Mouse (Mus musculus) intestine, embryonic 16.5 days (tissue): ENCODE measurements at regions not wholly inside any gene's neighbourhood (a gene's known extent, or its start where the extent isn't known, plus 50 kb on each side); places are given as distances from the start of the nearest gene placed in this dataset.

Experiments
- ATAC-seq: fragments of 200-750 bp; cut with Nextera tagmentation; 2 replicates; pipeline ENCODE4 v1.8.0; 2017; ENCODE audit warnings: moderate TSS enrichment, moderate library complexity
- H3K27ac ChIP-seq: fragments of 300-500 bp; sonication (generic); 2 replicates; pipeline ENCODE4 v1.5.1; 2014; ENCODE audit warnings: mild to moderate bottlenecking, low read length
- H3K27me3 ChIP-seq: fragments of 300-500 bp; sonication (generic); replicated peaks from 2 replicates; pipeline ENCODE4 v1.6.1; 2014; ENCODE audit warnings: low read length, control low read depth, mixed read lengths; ENCODE audit not compliant: control insufficient read depth, insufficient read depth
- H3K36me3 ChIP-seq: fragments of 300-500 bp; sonication (generic); 2 replicates; pipeline ENCODE4 v1.6.1; 2014; ENCODE audit warnings: low read length, control low read depth; ENCODE audit not compliant: control insufficient read depth, insufficient read depth
- H3K4me1 ChIP-seq: fragments of 300-500 bp; sonication (generic); 2 replicates; pipeline ENCODE4 v1.6.1; 2014; ENCODE audit warnings: low read length, control low read depth, mixed read lengths; ENCODE audit not compliant: control insufficient read depth, insufficient read depth
- H3K4me2 ChIP-seq: fragments of 300-500 bp; sonication (generic); 2 replicates; pipeline ENCODE4 v1.6.1; 2014; ENCODE audit warnings: low read depth, low read length, control low read depth
- H3K4me3 ChIP-seq: fragments of 300-500 bp; sonication (generic); 2 replicates; pipeline ENCODE4 v1.5.1; 2014; ENCODE audit warnings: mild to moderate bottlenecking, low read length
- H3K9ac ChIP-seq: fragments of 300-500 bp; sonication (generic); 2 replicates; pipeline ENCODE4 v1.6.1; 2014; ENCODE audit warnings: low read depth, low read length
- H3K9me3 ChIP-seq: fragments of 300-500 bp; sonication (generic); 2 replicates; pipeline ENCODE4 v1.6.1; 2016; ENCODE audit warnings: low read length, control low read depth; ENCODE audit not compliant: control insufficient read depth
- WGBS: fragments of 180-500 bp; shearing (Covaris S2); extraction: QIAGEN DNeasy Blood & Tissue Kit; methylation state at CpG from one replicate; pipeline ENCODE4 v1.1.7; 2014; 5-methylcytosine and 5-hydroxymethylcytosine counted together

DNA sequence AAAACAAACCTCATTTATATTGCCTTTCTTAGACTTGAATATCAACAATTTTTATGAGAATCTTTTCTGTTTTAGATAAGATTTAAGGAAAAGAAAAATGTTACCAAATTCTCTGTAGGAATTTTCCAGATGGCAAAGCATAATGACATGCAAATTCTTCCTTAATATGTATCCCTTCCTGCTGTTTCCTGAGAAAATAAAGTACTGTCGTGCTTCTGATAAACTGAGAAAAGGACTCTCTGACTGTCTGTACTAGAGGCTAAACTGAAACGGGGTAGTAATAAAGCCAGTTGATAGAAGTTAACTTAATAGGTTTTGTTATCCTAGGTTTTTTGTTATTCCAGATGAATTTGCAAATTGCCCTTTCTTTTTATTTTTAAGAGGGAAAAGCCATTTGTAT is 1208.4 kb upstream of the Cited2 start:
- 72% methylated on average over 2 of the region's 2 CpGs for WGBS
- no peak for ATAC-seq
- no peak overlapping the region for H3K27ac ChIP-seq
- H3K36me3 ChIP-seq, result no peaks in the 10 kb centered on the region
- no peak overlapping the region for H3K4me3 ChIP-seq
- H3K4me2 ChIP-seq, result no peak overlapping the region
- H3K27me3 ChIP-seq, result no peaks in the 10 kb centered on the region
- no peaks in the 10 kb centered on the region for H3K9me3 ChIP-seq
- no peak overlapping the region for H3K9ac ChIP-seq
- H3K4me1 ChIP-seq, result no peaks in the 10 kb centered on the region

DNA sequence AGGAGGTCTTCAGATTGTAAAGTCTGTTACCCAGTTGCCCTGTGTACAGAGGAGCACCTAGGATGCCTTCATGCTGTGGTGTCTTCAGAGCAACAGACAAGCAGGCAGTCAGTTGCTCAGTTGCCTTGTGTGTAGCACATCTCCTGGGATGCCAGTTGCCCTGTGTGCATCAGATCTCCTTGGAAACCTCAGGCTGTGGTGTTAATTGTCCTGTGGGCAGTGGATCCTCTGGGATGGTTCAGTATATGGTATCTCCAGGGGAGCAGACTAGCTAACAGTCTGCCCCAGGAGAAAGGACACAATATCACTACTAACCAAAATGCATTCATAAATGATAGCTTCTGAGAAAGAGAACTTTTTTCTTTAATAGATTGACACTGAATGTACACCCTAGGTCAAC is 1201.1 kb upstream of the Cited2 start:
- no peak overlapping the region for H3K9ac ChIP-seq
- no peaks in the 10 kb centered on the region for H3K27me3 ChIP-seq
- H3K9me3 ChIP-seq, result no peaks in the 10 kb centered on the region
- no peak overlapping the region for H3K4me2 ChIP-seq
- H3K36me3 ChIP-seq, result no peaks in the 10 kb centered on the region
- H3K4me1 ChIP-seq, result no peaks in the 10 kb centered on the region
- ATAC-seq, result no peak
- H3K4me3 ChIP-seq, result no peak overlapping the region
- no peak overlapping the region for H3K27ac ChIP-seq

DNA sequence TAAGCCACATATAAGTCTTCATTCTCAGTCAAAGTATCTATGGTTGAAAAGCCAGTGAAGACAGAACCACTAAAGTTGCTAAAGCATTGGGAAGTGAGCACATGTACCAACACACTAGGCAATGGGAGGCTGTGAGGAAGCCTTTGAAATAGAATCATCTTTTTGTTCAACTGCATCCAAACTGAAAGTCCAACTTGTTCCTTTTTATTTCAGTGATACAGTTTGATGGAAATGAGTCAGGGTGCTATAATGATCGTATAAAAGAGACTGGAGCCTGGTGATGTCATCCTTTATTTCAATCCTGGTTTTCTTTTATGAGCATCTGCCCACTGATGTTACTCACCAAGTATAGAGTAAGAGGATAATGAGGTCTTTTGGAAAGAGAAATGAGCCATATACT is 1198.9 kb upstream of the Cited2 start:
- H3K4me1 ChIP-seq, result no peaks in the 10 kb centered on the region
- H3K4me2 ChIP-seq, result no peak overlapping the region
- H3K36me3 ChIP-seq, result no peaks in the 10 kb centered on the region
- H3K27me3 ChIP-seq, result no peaks in the 10 kb centered on the region
- no peak overlapping the region for H3K4me3 ChIP-seq
- WGBS, result 80% methylated on average over 1 of the region's 1 CpGs
- H3K9ac ChIP-seq, result no peak overlapping the region
- no peak overlapping the region for H3K27ac ChIP-seq
- H3K9me3 ChIP-seq, result no peaks in the 10 kb centered on the region
- no peak for ATAC-seq

DNA sequence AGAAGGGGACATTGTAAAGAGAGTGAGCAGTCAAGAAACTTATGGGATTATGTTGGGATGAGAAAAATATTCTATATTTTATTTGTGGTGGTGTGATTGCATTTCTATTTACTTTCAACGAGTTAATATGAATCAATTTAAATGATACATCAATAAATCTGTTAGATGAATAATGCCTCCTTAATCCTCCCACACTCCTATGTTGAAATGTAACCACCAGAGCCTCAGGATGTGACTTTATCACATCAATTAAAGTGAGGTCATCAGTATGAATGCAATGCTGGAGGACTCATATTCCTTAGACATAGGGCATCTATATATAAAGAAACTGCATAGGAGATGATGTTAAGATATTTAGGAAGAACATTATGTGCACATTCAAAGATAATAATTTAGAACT is 1195.3 kb upstream of the Cited2 start:
- no peaks in the 10 kb centered on the region for H3K27me3 ChIP-seq
- no peak overlapping the region for H3K4me2 ChIP-seq
- H3K36me3 ChIP-seq, result no peaks in the 10 kb centered on the region
- no peaks in the 10 kb centered on the region for H3K9me3 ChIP-seq
- no peak overlapping the region for H3K27ac ChIP-seq
- H3K9ac ChIP-seq, result no peak overlapping the region
- no peaks in the 10 kb centered on the region for H3K4me1 ChIP-seq
- 62% methylated on average over 1 of the region's 1 CpGs for WGBS
- no peak overlapping the region for H3K4me3 ChIP-seq
- ATAC-seq, result no peak

DNA sequence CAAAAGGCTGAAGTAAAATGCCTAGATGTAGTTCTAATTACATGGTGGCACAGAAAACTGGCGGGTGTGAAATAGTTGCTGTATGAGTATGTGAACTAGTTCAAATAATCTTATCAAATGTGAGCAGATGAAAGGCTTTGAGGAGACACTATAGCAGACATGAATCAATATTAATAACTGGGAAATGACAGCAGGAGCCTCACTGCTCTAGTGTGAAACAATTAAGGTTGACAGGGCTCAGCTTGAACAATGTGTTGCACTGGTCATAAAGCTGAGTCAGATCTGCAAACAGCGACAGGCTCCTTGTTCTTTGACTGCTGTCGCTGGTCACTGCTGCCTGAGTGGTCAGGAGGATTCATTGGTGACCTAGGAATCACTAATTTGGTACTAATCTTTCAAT is 1185.4 kb upstream of the Cited2 start:
- no peaks in the 10 kb centered on the region for H3K9me3 ChIP-seq
- H3K4me1 ChIP-seq, result no peaks in the 10 kb centered on the region
- no peak overlapping the region for H3K27ac ChIP-seq
- H3K36me3 ChIP-seq, result no peaks in the 10 kb centered on the region
- no peak overlapping the region for H3K4me2 ChIP-seq
- H3K9ac ChIP-seq, result no peak overlapping the region
- H3K4me3 ChIP-seq, result no peak overlapping the region
- 31% methylated on average over 3 of the region's 3 CpGs for WGBS
- no peaks in the 10 kb centered on the region for H3K27me3 ChIP-seq
- peak; percentile 38; the same call in 1 of the 2 replicates for ATAC-seq

DNA sequence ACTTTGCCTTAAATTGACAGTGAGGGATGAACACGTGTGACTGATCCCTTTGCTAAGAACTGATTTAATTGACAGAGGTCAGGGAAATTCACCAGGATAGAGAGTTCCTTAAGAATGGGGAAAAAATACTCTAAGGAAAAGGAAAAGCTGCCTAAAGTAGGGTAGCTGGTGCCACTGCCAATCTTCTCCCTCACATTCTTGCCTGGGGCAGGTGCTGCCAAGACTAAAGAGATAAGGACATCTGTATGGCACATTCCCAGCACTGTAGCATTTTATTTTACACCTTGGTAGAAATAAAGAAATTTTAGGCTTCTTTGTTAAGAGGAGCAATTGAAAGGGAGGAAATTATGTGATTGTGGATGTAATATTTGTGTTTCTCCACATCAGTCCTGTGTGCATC is 1184.6 kb upstream of the Cited2 start:
- Histone ChIP-seq H3K4me3 (no peak overlapping the region), H3K27me3 (no peaks in the 10 kb centered on the region), H3K4me2 (no peak overlapping the region), H3K27ac (no peak overlapping the region), H3K36me3 (no peaks in the 10 kb centered on the region), H3K9ac (no peak overlapping the region), H3K4me1 (no peaks in the 10 kb centered on the region), H3K9me3 (no peaks in the 10 kb centered on the region)
- ATAC-seq, result no peak
- 36% methylated on average over 1 of the region's 1 CpGs for WGBS

DNA sequence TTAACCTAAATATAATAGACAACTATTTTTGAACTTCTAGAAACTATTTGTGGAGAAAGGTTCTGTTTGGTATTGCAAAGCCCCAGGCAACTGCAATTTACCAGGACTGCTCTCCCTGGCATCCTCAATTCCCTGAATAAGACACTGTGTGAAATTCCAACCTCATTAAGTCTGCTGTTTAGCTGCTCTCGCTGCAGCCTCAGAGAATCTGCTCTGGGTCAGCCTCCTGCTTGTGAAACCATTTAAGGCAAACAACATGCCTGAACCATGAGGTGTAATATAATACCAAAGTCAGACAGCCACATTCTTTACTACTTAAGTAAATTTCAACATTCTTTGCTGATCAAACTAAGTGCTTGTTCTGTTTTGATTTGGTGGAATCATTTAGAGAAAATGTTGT is 1177.6 kb upstream of the Cited2 start:
- Histone ChIP-seq H3K9ac (no peak overlapping the region), H3K27ac (0 out of 2 replicates have a peak overlapping the region, but pooled peaks have one; percentile 16), H3K27me3 (no peaks in the 10 kb centered on the region), H3K4me3 (no peak overlapping the region), H3K4me2 (no peak overlapping the region), H3K4me1 (no peaks in the 10 kb centered on the region), H3K36me3 (no peaks in the 10 kb centered on the region), H3K9me3 (no peaks in the 10 kb centered on the region)
- ATAC-seq, result peak; percentile 77
- WGBS, result 3% methylated on average over 1 of the region's 1 CpGs

DNA sequence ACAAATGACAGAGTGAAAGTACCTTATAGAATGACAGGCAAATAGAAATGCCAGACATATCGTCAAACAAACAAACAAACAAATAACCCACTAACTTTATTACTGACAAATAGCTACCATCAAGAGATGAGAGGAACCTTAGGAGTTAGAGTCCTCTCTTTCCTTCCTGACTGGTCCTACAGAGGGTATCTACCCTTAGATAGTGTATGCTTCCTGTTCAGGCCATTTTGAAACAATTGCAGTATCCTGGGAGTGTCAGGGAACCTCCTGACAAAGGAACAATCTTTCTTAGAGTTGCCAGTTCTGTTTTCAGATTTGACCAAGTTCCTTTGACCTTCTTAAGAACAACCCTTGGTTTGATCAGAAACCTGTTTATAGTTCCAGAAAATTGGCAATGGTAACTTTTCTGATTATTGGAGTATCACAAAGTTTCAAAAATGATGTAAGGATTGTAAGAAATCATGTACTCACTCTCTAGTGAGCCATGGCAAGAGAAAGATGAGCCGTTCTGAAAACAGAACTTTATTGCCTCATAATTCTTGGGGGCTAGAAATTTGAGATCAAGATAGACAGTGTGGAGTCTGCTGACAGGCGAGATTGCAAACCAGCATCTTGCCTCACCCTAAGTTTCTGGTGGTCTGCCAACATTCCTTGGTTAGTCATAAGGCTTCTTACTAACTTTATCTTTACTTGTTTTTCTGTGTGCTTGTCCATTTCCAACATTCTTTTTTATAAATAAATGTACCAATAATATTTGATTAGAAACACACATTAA is 1170.0 kb upstream of the Cited2 start:
- 68% methylated on average over 3 of the region's 3 CpGs for WGBS
- Histone ChIP-seq H3K36me3 (no peaks in the 10 kb centered on the region), H3K27ac (no peak overlapping the region), H3K27me3 (no peaks in the 10 kb centered on the region), H3K4me2 (no peak overlapping the region), H3K9ac (no peak overlapping the region), H3K9me3 (no peaks in the 10 kb centered on the region), H3K4me1 (no peaks in the 10 kb centered on the region), H3K4me3 (no peak overlapping the region)
- no peak for ATAC-seq

DNA sequence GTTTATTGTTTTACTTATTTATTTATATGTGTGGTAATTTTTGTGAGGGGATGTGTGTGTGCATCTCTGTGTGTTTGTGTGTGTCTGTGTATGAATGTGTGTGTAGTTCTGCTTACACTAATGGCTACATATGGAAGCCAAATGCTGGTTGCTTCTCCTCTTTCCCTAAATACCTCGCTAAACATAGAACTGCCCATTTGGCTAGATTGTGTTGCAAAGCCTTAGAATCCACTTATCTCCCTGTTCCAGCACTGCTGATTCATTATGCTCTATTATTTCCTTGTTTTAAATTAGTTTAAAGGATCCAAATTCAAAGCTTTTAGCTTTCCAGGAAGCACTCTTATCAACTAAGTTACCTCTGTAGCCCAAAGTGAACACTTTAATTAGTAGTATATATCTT is 1148.5 kb upstream of the Cited2 start:
- Histone ChIP-seq H3K9ac (no peak overlapping the region), H3K27ac (no peak overlapping the region), H3K36me3 (no peaks in the 10 kb centered on the region), H3K4me2 (no peak overlapping the region), H3K27me3 (no peaks in the 10 kb centered on the region), H3K9me3 (no peaks in the 10 kb centered on the region), H3K4me3 (no peak overlapping the region), H3K4me1 (no peaks in the 10 kb centered on the region)
- WGBS, result 77% methylated on average over 1 of the region's 1 CpGs
- ATAC-seq, result no peak

DNA sequence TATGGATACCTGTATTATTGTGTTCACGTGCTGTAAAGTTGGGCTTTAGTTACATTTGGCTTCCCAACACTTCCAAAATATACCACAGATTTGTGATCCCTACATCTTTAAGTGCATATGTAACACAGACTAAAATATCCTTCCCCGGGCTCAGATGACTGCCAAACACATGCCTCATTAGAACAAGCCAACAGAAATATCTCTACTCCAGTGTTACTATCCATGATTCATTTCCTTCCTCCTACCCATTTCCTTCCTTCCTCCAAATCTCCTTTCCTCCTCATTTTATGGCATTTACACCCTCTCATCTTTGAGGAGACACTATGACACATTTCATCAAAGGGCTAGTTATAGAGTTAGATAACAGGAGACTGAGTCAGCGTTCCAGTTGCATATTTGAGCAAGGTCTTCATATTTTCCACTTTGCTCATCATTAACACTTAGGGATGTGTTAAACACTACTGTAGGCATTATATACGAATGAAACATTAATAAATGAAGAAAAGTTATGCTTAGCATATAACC is 1144.4 kb upstream of the Cited2 start:
- Histone ChIP-seq H3K4me1 (no peaks in the 10 kb centered on the region), H3K36me3 (no peaks in the 10 kb centered on the region), H3K9ac (no peak overlapping the region), H3K27me3 (no peaks in the 10 kb centered on the region), H3K4me2 (no peak overlapping the region), H3K9me3 (no peaks in the 10 kb centered on the region), H3K4me3 (no peak overlapping the region), H3K27ac (no peak overlapping the region)
- 84% methylated on average over 4 of the region's 4 CpGs for WGBS
- ATAC-seq, result no peak
